Mouse (Mus musculus): ENCODE measurements at regions not wholly inside any gene's neighbourhood (a gene's known extent, or its start where the extent isn't known, plus 50 kb on each side); places are given as distances from the start of the nearest gene placed in this dataset.

- no peak for TF ChIP-seq EP300 (IDR thresholded peaks at IDR 0.05; ENCODE audit: low read depth)
- no peak for TF ChIP-seq CTCF (IDR thresholded peaks at IDR 0.05; ENCODE audit: low read depth)
Measured at GRCm38 (mm10) chr4:106200241-106200640, 115.8 kb upstream of the Usp24 start.

Measured in liver, embryonic 14.5 days (tissue).